Mouse (Mus musculus): ENCODE results near the gene Bank1. TPM values are rescaled to one million over a fixed set of nuclear protein-coding genes. Genes with fewer than 3 reads are reported as not detected.

Gene Bank1
- polyA plus RNA-seq, 1 experiment, result 1.2 TPM

GRCm38 (mm10) chr3:136109411-136110139 lies 216.3 kb downstream of the Bank1 start:
- Histone ChIP-seq H3K36me3 (ENCODE audit: control insufficient read depth, insufficient read depth, low read length) (no peaks in the 10 kb centered on the region), H3K4me3 (ENCODE audit: insufficient read depth, low read depth, low read length) (no peak overlapping the region), H3K27me3 (replicated peaks; ENCODE audit: control insufficient read depth, insufficient read depth, low read length) (no peaks in the 10 kb centered on the region), H3K27ac (ENCODE audit: insufficient read depth, low read depth, low read length) (no peak overlapping the region), H3K4me1 (ENCODE audit: control insufficient read depth, insufficient read depth, low read length) (no peaks in the 10 kb centered on the region)
- WGBS, result 77% methylated on average over 6 of the region's 6 CpGs
- no peak for DNase-seq
- TF ChIP-seq POLR2A (IDR thresholded peaks at IDR 0.05; ENCODE audit: low read depth, low read length) (no peak), CTCF (conservative IDR thresholded peaks at IDR 0.05; ENCODE audit: insufficient read depth, insufficient read length, low read depth, low read length) (no peak)

GRCm38 (mm10) chr3:136106452-136106851 lies 219.4 kb downstream of the Bank1 start:
- Histone ChIP-seq H3K27me3 (replicated peaks; ENCODE audit: control insufficient read depth, insufficient read depth, low read length) (no peaks in the 10 kb centered on the region), H3K36me3 (ENCODE audit: control insufficient read depth, insufficient read depth, low read length) (no peaks in the 10 kb centered on the region), H3K27ac (ENCODE audit: insufficient read depth, low read depth, low read length) (no peak overlapping the region), H3K4me1 (ENCODE audit: control insufficient read depth, insufficient read depth, low read length) (no peaks in the 10 kb centered on the region), H3K4me3 (ENCODE audit: insufficient read depth, low read depth, low read length) (no peak overlapping the region)
- TF ChIP-seq CTCF (conservative IDR thresholded peaks at IDR 0.05; ENCODE audit: insufficient read depth, insufficient read length, low read depth, low read length), result no peak
- TF ChIP-seq POLR2A (IDR thresholded peaks at IDR 0.05; ENCODE audit: low read depth, low read length), result no peak
- 43% methylated on average over 1 of the region's 1 CpGs for WGBS
- DNase-seq, result no peak

- DNase-seq, result no peak
- H3K4me1 ChIP-seq (ENCODE audit: control insufficient read depth, insufficient read depth, low read length), result no peaks in the 10 kb centered on the region
- no peaks in the 10 kb centered on the region for H3K27me3 ChIP-seq (replicated peaks; ENCODE audit: control insufficient read depth, insufficient read depth, low read length)
- no peak overlapping the region for H3K27ac ChIP-seq (ENCODE audit: insufficient read depth, low read depth, low read length)
- H3K4me3 ChIP-seq (ENCODE audit: insufficient read depth, low read depth, low read length), result no peak overlapping the region
- H3K36me3 ChIP-seq (ENCODE audit: control insufficient read depth, insufficient read depth, low read length), result no peaks in the 10 kb centered on the region
- no peak for TF ChIP-seq POLR2A (IDR thresholded peaks at IDR 0.05; ENCODE audit: low read depth, low read length)
- TF ChIP-seq CTCF (conservative IDR thresholded peaks at IDR 0.05; ENCODE audit: insufficient read depth, insufficient read length, low read depth, low read length), result no peak
- WGBS, result 83% methylated on average over 2 of the region's 2 CpGs
Measured at GRCm38 (mm10) chr3:136103339-136103738, 222.5 kb downstream of the Bank1 start.

GRCm38 (mm10) chr3:136100973-136101500 lies 224.8 kb downstream of the Bank1 start:
- Histone ChIP-seq H3K4me1 (ENCODE audit: control insufficient read depth, insufficient read depth, low read length) (no peaks in the 10 kb centered on the region), H3K27me3 (replicated peaks; ENCODE audit: control insufficient read depth, insufficient read depth, low read length) (no peaks in the 10 kb centered on the region), H3K4me3 (ENCODE audit: insufficient read depth, low read depth, low read length) (no peak overlapping the region), H3K36me3 (ENCODE audit: control insufficient read depth, insufficient read depth, low read length) (no peaks in the 10 kb centered on the region), H3K27ac (ENCODE audit: insufficient read depth, low read depth, low read length) (no peak overlapping the region)
- no peak for DNase-seq
- TF ChIP-seq POLR2A (IDR thresholded peaks at IDR 0.05; ENCODE audit: low read depth, low read length) (no peak), CTCF (conservative IDR thresholded peaks at IDR 0.05; ENCODE audit: insufficient read depth, insufficient read length, low read depth, low read length) (no peak)
- 84% methylated on average over 5 of the region's 5 CpGs for WGBS

GRCm38 (mm10) chr3:136100292-136100691 lies 225.6 kb downstream of the Bank1 start:
- Histone ChIP-seq H3K4me1 (ENCODE audit: control insufficient read depth, insufficient read depth, low read length) (no peaks in the 10 kb centered on the region), H3K27me3 (replicated peaks; ENCODE audit: control insufficient read depth, insufficient read depth, low read length) (no peaks in the 10 kb centered on the region), H3K4me3 (ENCODE audit: insufficient read depth, low read depth, low read length) (no peak overlapping the region), H3K27ac (ENCODE audit: insufficient read depth, low read depth, low read length) (no peak overlapping the region), H3K36me3 (ENCODE audit: control insufficient read depth, insufficient read depth, low read length) (no peaks in the 10 kb centered on the region)
- no peak for DNase-seq
- TF ChIP-seq CTCF (conservative IDR thresholded peaks at IDR 0.05; ENCODE audit: insufficient read depth, insufficient read length, low read depth, low read length), result no peak
- no peak for TF ChIP-seq POLR2A (IDR thresholded peaks at IDR 0.05; ENCODE audit: low read depth, low read length)
- 81% methylated on average over 8 of the region's 8 CpGs for WGBS

- Histone ChIP-seq H3K36me3 (ENCODE audit: control insufficient read depth, insufficient read depth, low read length) (no peaks in the 10 kb centered on the region), H3K4me3 (ENCODE audit: insufficient read depth, low read depth, low read length) (no peak overlapping the region), H3K4me1 (ENCODE audit: control insufficient read depth, insufficient read depth, low read length) (no peaks in the 10 kb centered on the region), H3K27me3 (replicated peaks; ENCODE audit: control insufficient read depth, insufficient read depth, low read length) (no peaks in the 10 kb centered on the region), H3K27ac (ENCODE audit: insufficient read depth, low read depth, low read length) (no peak overlapping the region)
- DNase-seq, result no peak
- TF ChIP-seq POLR2A (IDR thresholded peaks at IDR 0.05; ENCODE audit: low read depth, low read length), result no peak
- TF ChIP-seq CTCF (conservative IDR thresholded peaks at IDR 0.05; ENCODE audit: insufficient read depth, insufficient read length, low read depth, low read length), result no peak
- 68% methylated on average over 7 of the region's 7 CpGs for WGBS
Measured at GRCm38 (mm10) chr3:136086948-136087660, 238.8 kb downstream of the Bank1 start.

GRCm38 (mm10) chr3:136086431-136086830 lies 239.4 kb downstream of the Bank1 start:
- Histone ChIP-seq H3K36me3 (ENCODE audit: control insufficient read depth, insufficient read depth, low read length) (no peaks in the 10 kb centered on the region), H3K4me1 (ENCODE audit: control insufficient read depth, insufficient read depth, low read length) (no peaks in the 10 kb centered on the region), H3K4me3 (ENCODE audit: insufficient read depth, low read depth, low read length) (no peak overlapping the region), H3K27ac (ENCODE audit: insufficient read depth, low read depth, low read length) (no peak overlapping the region), H3K27me3 (replicated peaks; ENCODE audit: control insufficient read depth, insufficient read depth, low read length) (no peaks in the 10 kb centered on the region)
- WGBS, result 68% methylated on average over 5 of the region's 5 CpGs
- TF ChIP-seq POLR2A (IDR thresholded peaks at IDR 0.05; ENCODE audit: low read depth, low read length) (no peak), CTCF (conservative IDR thresholded peaks at IDR 0.05; ENCODE audit: insufficient read depth, insufficient read length, low read depth, low read length) (no peak)
- DNase-seq, result no peak

Data from kidney, adult 2 months (tissue).